Comparison of ENCODE assay signal across 7 mouse cellular contexts in genomic region chr17:35704621-35705464, GRCm38 (mm10). TPM values are rescaled to one million over a fixed set of nuclear protein-coding genes. Genes with fewer than 3 reads are reported as not detected.
A peak's percentile ranks its signal among the peaks of the same experiment; 100 is the strongest.
DNase-seq lines count a peak whose midpoint lies in the region; ATAC-seq and TF ChIP-seq lines count a peak whose summit lies in the region.

Gene Ddr1 (minus strand): TSS chr17:35704621.

- WGBS in embryonic facial prominence, embryonic 15.5 days, result 8% methylated on average over 19 of the region's 19 CpGs
- WGBS in heart, embryonic 15.5 days, result 11% methylated on average over 19 of the region's 19 CpGs
- WGBS in kidney, postnatal 0 days, result 7% methylated on average over 19 of the region's 19 CpGs
- 9% methylated on average over 19 of the region's 19 CpGs for WGBS in liver, embryonic 14.5 days (ENCODE audit: insufficient replicate concordance)

- peak; percentile 43 to 56 for DNase-seq in CD8-positive naive resting alpha-beta T cell, adult 2 months (ENCODE audit: low read depth in 2 of 2, low spot score in 2 of 2)
- DNase-seq in MN1 (ENCODE audit: low spot score), result peak; percentile 64
- peak; percentile 94 for DNase-seq in kidney, postnatal 0 days (ENCODE audit: low spot score)
- DNase-seq in liver, embryonic 14.5 days (ENCODE audit: low read depth in 3 of 3, low spot score in 3 of 3), result no peak
- DNase-seq in right cerebral cortex, postnatal 10 days (ENCODE audit: low spot score in 2 of 2), result peak; percentile 69 to 73

- H3K27ac ChIP-seq in embryonic facial prominence, embryonic 15.5 days (replicated peaks), result peak within 1 kb of the TSS; percentile 91
- peak within 1 kb of the TSS; percentile 89 for H3K27ac ChIP-seq in heart, embryonic 15.5 days
- peak within 1 kb of the TSS; percentile 93 for H3K27ac ChIP-seq in kidney, postnatal 0 days
- no peak within 1 kb of the TSS for H3K27ac ChIP-seq in liver, embryonic 14.5 days

- no peak for TF ChIP-seq EP300 in liver, embryonic 14.5 days (IDR thresholded peaks at IDR 0.05; ENCODE audit: low read depth)

- H3K36me3 ChIP-seq in embryonic facial prominence, embryonic 15.5 days, result no peaks in the 10 kb centered on the region
- no peaks in the 10 kb centered on the region for H3K36me3 ChIP-seq in heart, embryonic 15.5 days
- no peaks in the 10 kb centered on the region for H3K36me3 ChIP-seq in kidney, postnatal 0 days (ENCODE audit: insufficient read depth, low read length)
- H3K36me3 ChIP-seq in liver, embryonic 14.5 days (replicated peaks; ENCODE audit: control insufficient read depth, insufficient read depth, low read depth), result no peaks in the 10 kb centered on the region

- peak within 1 kb of the TSS; percentile 38 for H3K4me3 ChIP-seq in embryonic facial prominence, embryonic 15.5 days (replicated peaks)
- H3K4me3 ChIP-seq in heart, embryonic 15.5 days, result peak within 1 kb of the TSS; percentile 51
- H3K4me3 ChIP-seq in kidney, postnatal 0 days (replicated peaks; ENCODE audit: low read depth, low read length), result peak within 1 kb of the TSS; percentile 40
- no peak within 1 kb of the TSS for H3K4me3 ChIP-seq in liver, embryonic 14.5 days (ENCODE audit: insufficient read depth in 1 of 2, low read depth in 2 of 2, low read length in 2 of 2)

- ATAC-seq in embryonic facial prominence, embryonic 15.5 days (ENCODE audit: insufficient number of reproducible peaks, low FRiP score, low TSS enrichment, low read depth), result no peak
- no peak for ATAC-seq in heart, embryonic 15.5 days (replicated peaks; ENCODE audit: insufficient number of reproducible peaks, insufficient read depth, low FRiP score, low read depth)
- peak; percentile 27 for ATAC-seq in kidney, postnatal 0 days (replicated peaks; ENCODE audit: low FRiP score, low read depth)
- ATAC-seq in liver, embryonic 14.5 days (ENCODE audit: insufficient read depth), result no peak

- H3K27me3 ChIP-seq in embryonic facial prominence, embryonic 15.5 days, result no peaks in the 10 kb centered on the region
- no peaks in the 10 kb centered on the region for H3K27me3 ChIP-seq in heart, embryonic 15.5 days
- H3K27me3 ChIP-seq in kidney, postnatal 0 days (ENCODE audit: insufficient read depth, low read length), result no peaks in the 10 kb centered on the region
- H3K27me3 ChIP-seq in liver, embryonic 14.5 days (ENCODE audit: control insufficient read depth, insufficient read depth, low read length), result peaks cover 49% of the 10 kb centered on the region

- peak within 1 kb of the TSS; percentile 77 for H3K4me2 ChIP-seq in embryonic facial prominence, embryonic 15.5 days (replicated peaks)
- peak within 1 kb of the TSS; percentile 71 for H3K4me2 ChIP-seq in heart, embryonic 15.5 days
- H3K4me2 ChIP-seq in kidney, postnatal 0 days (ENCODE audit: low read length), result peak within 1 kb of the TSS; percentile 67
- peak within 1 kb of the TSS; percentile 28; the same call in 1 of the 2 replicates for H3K4me2 ChIP-seq in liver, embryonic 14.5 days (ENCODE audit: low read depth)

- H3K4me1 ChIP-seq in embryonic facial prominence, embryonic 15.5 days, result peaks cover 45% of the 10 kb centered on the region
- peaks cover 56% of the 10 kb centered on the region for H3K4me1 ChIP-seq in heart, embryonic 15.5 days (replicated peaks)
- H3K4me1 ChIP-seq in kidney, postnatal 0 days (replicated peaks; ENCODE audit: insufficient read depth, low read length), result peaks cover 22% of the 10 kb centered on the region
- peaks cover 0 to 7% of the 10 kb centered on the region in 2 experiments; a peak in 2 of 4 replicates for H3K4me1 ChIP-seq in liver, embryonic 14.5 days (replicated peaks; ENCODE audit: control insufficient read depth in 2 of 2, insufficient read depth in 2 of 2, low read length in 1 of 2)

- peak within 1 kb of the TSS; percentile 45 for H3K9ac ChIP-seq in embryonic facial prominence, embryonic 15.5 days
- H3K9ac ChIP-seq in heart, embryonic 15.5 days, result peak within 1 kb of the TSS; percentile 61
- peak within 1 kb of the TSS; percentile 39 for H3K9ac ChIP-seq in kidney, postnatal 0 days (ENCODE audit: low read depth, low read length)
- H3K9ac ChIP-seq in liver, embryonic 14.5 days (replicated peaks), result no peak within 1 kb of the TSS

- H3K9me3 ChIP-seq in embryonic facial prominence, embryonic 15.5 days (replicated peaks), result no peaks in the 10 kb centered on the region
- H3K9me3 ChIP-seq in heart, embryonic 15.5 days (replicated peaks), result no peaks in the 10 kb centered on the region
- no peaks in the 10 kb centered on the region for H3K9me3 ChIP-seq in kidney, postnatal 0 days (replicated peaks; ENCODE audit: low read length)
- no peaks in the 10 kb centered on the region for H3K9me3 ChIP-seq in liver, embryonic 14.5 days (ENCODE audit: control insufficient read depth, low read length)

- no peak for TF ChIP-seq CTCF in kidney, postnatal 0 days (IDR thresholded peaks at IDR 0.05; ENCODE audit: low read depth)
- TF ChIP-seq CTCF in liver, embryonic 14.5 days (IDR thresholded peaks at IDR 0.05; ENCODE audit: low read depth), result no peak

RNA-seq across cellular contexts. Expression of gene Ddr1, which starts in this region (rescaled TPM):
- 95.1 and 100 TPM in 2 replicates for polyA plus RNA-seq in embryonic facial prominence, embryonic 15.5 days (2015; fragmentation: Nextera tagmentation; extraction: Ambion mirVana)
- polyA plus RNA-seq in heart, embryonic 15.5 days (2015; fragmentation: Nextera tagmentation; extraction: Ambion mirVana), result 109 and 125 TPM in 2 replicates
- 89.1 and 94.3 TPM in 2 replicates for polyA plus RNA-seq in kidney, postnatal 0 days (2015; fragmentation: Nextera tagmentation; extraction: Ambion mirVana)
- polyA plus RNA-seq in liver, embryonic 14.5 days (2012; rRNA removed), result 1.1 TPM in 2 replicates
- 1.6 and 1.7 TPM in 2 replicates for polyA plus RNA-seq in liver, embryonic 14.5 days (2014; fragmentation: Nextera tagmentation; extraction: Ambion mirVana)

Comparison
In these comparisons a context has a peak if more than half of its experiments do, and no peak if none do; other contexts are left out.
1. RNA of gene Ddr1 (polyA plus RNA-seq): 109 to 125 TPM in heart, embryonic 15.5 days, 95.1 to 100 TPM in embryonic facial prominence, embryonic 15.5 days and 89.1 to 94.3 TPM in kidney, postnatal 0 days; 1.1 to 1.7 TPM in liver, embryonic 14.5 days; every median in the first group is over 10 times any median in the second.
2. DNase-seq: peak in CD8-positive naive resting alpha-beta T cell, adult 2 months (2 of 2), MN1 (single experiment), kidney, postnatal 0 days (single experiment) and right cerebral cortex, postnatal 10 days (2 of 2); none in liver, embryonic 14.5 days (0 of 3).
3. H3K4me3 ChIP-seq: peak in embryonic facial prominence, embryonic 15.5 days (single experiment), heart, embryonic 15.5 days (single experiment) and kidney, postnatal 0 days (single experiment); none in liver, embryonic 14.5 days (0 of 2).
4. Peak in every context shown above with its lines, with median percentiles within 50 percentile points of each other: H3K4me2 ChIP-seq.